Mouse (Mus musculus) hindbrain, embryonic 16.5 days (tissue): ENCODE measurements around the gene Smim4. TPM values are rescaled to one million over a fixed set of nuclear protein-coding genes. Genes with fewer than 3 reads are reported as not detected.

Experiments used
- ATAC-seq: fragments of 200-750 bp; cut with Nextera tagmentation; 2 replicates; pipeline ENCODE4 v1.8.0; 2017; ENCODE audit warnings: moderate TSS enrichment, moderate library complexity
- H3K27ac ChIP-seq: fragments of 300-500 bp; sonication (generic); 2 replicates; pipeline ENCODE4 v1.5.1; 2014; ENCODE audit warnings: low read depth, mild to moderate bottlenecking, control low read depth, low read length, moderate library complexity
- H3K27me3 ChIP-seq: fragments of 300-500 bp; sonication (generic); replicated peaks from 2 replicates; pipeline ENCODE4 v1.6.1; 2014; ENCODE audit warnings: low read length; ENCODE audit not compliant: control insufficient read depth, insufficient read depth
- H3K36me3 ChIP-seq: fragments of 300-500 bp; sonication (generic); 2 replicates; pipeline ENCODE4 v1.6.1; 2014; ENCODE audit warnings: mild to moderate bottlenecking, low read length, moderate library complexity, mixed read lengths; ENCODE audit not compliant: control insufficient read depth, insufficient read depth
- H3K4me1 ChIP-seq: fragments of 300-500 bp; sonication (generic); 2 replicates; pipeline ENCODE4 v1.6.1; 2014; ENCODE audit warnings: low read depth, low read length; ENCODE audit not compliant: control insufficient read depth, insufficient read depth
- H3K4me2 ChIP-seq: fragments of 300-500 bp; sonication (generic); 2 replicates; pipeline ENCODE4 v1.6.1; 2014; ENCODE audit warnings: mild to moderate bottlenecking, low read length, control low read depth, moderate library complexity
- H3K4me3 ChIP-seq: fragments of 300-500 bp; sonication (generic); 2 replicates; pipeline ENCODE4 v1.5.1; 2014; ENCODE audit warnings: mild to moderate bottlenecking, low read length, control low read depth, moderate library complexity
- H3K9ac ChIP-seq: fragments of 300-500 bp; sonication (generic); 2 replicates; pipeline ENCODE4 v1.6.1; 2014; ENCODE audit warnings: low read depth, mild to moderate bottlenecking, control low read depth, low read length, moderate library complexity
- H3K9me3 ChIP-seq: fragments of 300-500 bp; sonication (generic); 2 replicates; pipeline ENCODE4 v1.6.1; 2014; ENCODE audit warnings: mild to moderate bottlenecking, low read length, moderate library complexity; ENCODE audit not compliant: control insufficient read depth
- WGBS: fragments of 180-500 bp; shearing (Covaris S2); extraction: QIAGEN DNeasy Blood & Tissue Kit; methylation state at CpG from one replicate; pipeline ENCODE4 v1.1.7; 2014; 5-methylcytosine and 5-hydroxymethylcytosine counted together
- polyA plus RNA-seq: library from polyadenylated mRNA; unstranded; fragments of >200 nt; fragmentation: Nextera tagmentation; extraction: Ambion mirVana; gene quantifications from 2 replicates; pipeline ENCODE4 v1.2.1, GENCODE M21; 2015

Smim4 gene
- 51.3 and 53.9 TPM in 2 replicates for polyA plus RNA-seq

- Histone ChIP-seq H3K9me3 (no peaks in the 10 kb centered on the region), H3K36me3 (no peaks in the 10 kb centered on the region), H3K27me3 (no peaks in the 10 kb centered on the region), H3K4me3 (peak within 1 kb of the TSS; percentile 74), H3K27ac (peak within 1 kb of the TSS; percentile 90), H3K4me1 (peaks cover 40% of the 10 kb centered on the region), H3K4me2 (peak within 1 kb of the TSS; percentile 80), H3K9ac (peak within 1 kb of the TSS; percentile 70)
- WGBS, result under 1% methylated on average over 33 of the region's 33 CpGs
- peak; percentile 96 for ATAC-seq
Observed at GRCm38 (mm10) chr14:31128826-31129219, at the start of gene Smim4. TSS of gene Smim4 (minus strand) at chr14:31128956.

- Histone ChIP-seq H3K9me3 (no peaks in the 10 kb centered on the region), H3K4me2 (no peak overlapping the region), H3K9ac (no peak overlapping the region), H3K4me3 (no peak overlapping the region), H3K27ac (no peak overlapping the region), H3K36me3 (peaks cover 81% of the 10 kb centered on the region), H3K27me3 (no peaks in the 10 kb centered on the region), H3K4me1 (no peaks in the 10 kb centered on the region)
- ATAC-seq, result no peak
- 93% methylated on average over 5 of the region's 5 CpGs for WGBS
Observed at GRCm38 (mm10) chr14:31177715-31178114, 49.0 kb upstream of the Smim4 start.

- Histone ChIP-seq H3K36me3 (peaks cover 83% of the 10 kb centered on the region), H3K4me1 (no peaks in the 10 kb centered on the region), H3K4me3 (no peak overlapping the region), H3K4me2 (no peak overlapping the region), H3K9ac (no peak overlapping the region), H3K27me3 (no peaks in the 10 kb centered on the region), H3K27ac (no peak overlapping the region), H3K9me3 (no peaks in the 10 kb centered on the region)
- no peak for ATAC-seq
- WGBS, result 92% methylated on average over 16 of the region's 16 CpGs
Observed at GRCm38 (mm10) chr14:31177287-31177686, 48.5 kb upstream of the Smim4 start.

- no peak overlapping the region for H3K27ac ChIP-seq
- no peak overlapping the region for H3K9ac ChIP-seq
- peaks cover 69% of the 10 kb centered on the region for H3K36me3 ChIP-seq
- no peak for ATAC-seq
- no peak overlapping the region for H3K4me3 ChIP-seq
- 93% methylated on average over 7 of the region's 7 CpGs for WGBS
- no peak overlapping the region for H3K4me2 ChIP-seq
- H3K27me3 ChIP-seq, result no peaks in the 10 kb centered on the region
- H3K9me3 ChIP-seq, result no peaks in the 10 kb centered on the region
- no peaks in the 10 kb centered on the region for H3K4me1 ChIP-seq
Observed at GRCm38 (mm10) chr14:31173537-31173936, 44.8 kb upstream of the Smim4 start.

GRCm38 (mm10) chr14:31172781-31173455 lies 44.2 kb upstream of the Smim4 start:
- H3K36me3 ChIP-seq, result peaks cover 68% of the 10 kb centered on the region
- no peak overlapping the region for H3K4me3 ChIP-seq
- H3K4me2 ChIP-seq, result no peak overlapping the region
- 89% methylated on average over 18 of the region's 18 CpGs for WGBS
- no peaks in the 10 kb centered on the region for H3K27me3 ChIP-seq
- no peaks in the 10 kb centered on the region for H3K9me3 ChIP-seq
- ATAC-seq, result no peak
- H3K4me1 ChIP-seq, result no peaks in the 10 kb centered on the region
- no peak overlapping the region for H3K9ac ChIP-seq
- H3K27ac ChIP-seq, result no peak overlapping the region

- Histone ChIP-seq H3K4me1 (no peaks in the 10 kb centered on the region; the same call in 1 of the 2 replicates), H3K27ac (0 out of 2 replicates have a peak overlapping the region, but pooled peaks have one; percentile 39), H3K9ac (no peak overlapping the region), H3K27me3 (no peaks in the 10 kb centered on the region), H3K36me3 (peaks cover 57% of the 10 kb centered on the region), H3K9me3 (no peaks in the 10 kb centered on the region), H3K4me2 (no peak overlapping the region), H3K4me3 (no peak overlapping the region)
- no peak for ATAC-seq
- 95% methylated on average over 15 of the region's 15 CpGs for WGBS
Observed at GRCm38 (mm10) chr14:31171821-31172220, 43.1 kb upstream of the Smim4 start.

- Histone ChIP-seq H3K36me3 (peaks cover 53% of the 10 kb centered on the region), H3K9ac (no peak overlapping the region), H3K4me2 (no peak overlapping the region), H3K27me3 (no peaks in the 10 kb centered on the region), H3K4me1 (peaks cover 4% of the 10 kb centered on the region), H3K9me3 (no peaks in the 10 kb centered on the region), H3K27ac (0 out of 2 replicates have a peak overlapping the region, but pooled peaks have one; percentile 39), H3K4me3 (no peak overlapping the region)
- 68% methylated on average over 9 of the region's 11 CpGs for WGBS
- ATAC-seq, result no peak
Observed at GRCm38 (mm10) chr14:31171386-31171785, 42.6 kb upstream of the Smim4 start.

GRCm38 (mm10) chr14:31170963-31171362 lies 42.2 kb upstream of the Smim4 start:
- Histone ChIP-seq H3K4me2 (no peak overlapping the region), H3K9me3 (no peaks in the 10 kb centered on the region), H3K4me1 (peaks cover 5% of the 10 kb centered on the region), H3K9ac (no peak overlapping the region), H3K4me3 (no peak overlapping the region), H3K27me3 (no peaks in the 10 kb centered on the region), H3K27ac (0 out of 2 replicates have a peak overlapping the region, but pooled peaks have one; percentile 39), H3K36me3 (peaks cover 49% of the 10 kb centered on the region)
- 78% methylated on average over 13 of the region's 13 CpGs for whole genome bisulfite sequencing
- no peak for ATAC-seq

- no peak for ATAC-seq
- H3K27me3 ChIP-seq, result no peaks in the 10 kb centered on the region
Observed at GRCm38 (mm10) chr14:31169508-31169907, 40.8 kb upstream of the Smim4 start.

More at GRCm38 (mm10) chr14:31169508-31169907, 40.8 kb upstream of the Smim4 start:
- no peak overlapping the region for H3K27ac ChIP-seq
- no peak overlapping the region for H3K4me2 ChIP-seq
- peaks cover 34% of the 10 kb centered on the region for H3K36me3 ChIP-seq
- H3K4me3 ChIP-seq, result no peak overlapping the region
- no peaks in the 10 kb centered on the region for H3K9me3 ChIP-seq
- no peak overlapping the region for H3K9ac ChIP-seq
- 85% methylated on average over 6 of the region's 6 CpGs for WGBS
- H3K4me1 ChIP-seq, result peaks cover 5% of the 10 kb centered on the region
